Mouse (Mus musculus) heart, embryonic 13.5 days (tissue): ENCODE results near the gene Lpar2. TPM values are rescaled to one million over a fixed set of nuclear protein-coding genes. Genes with fewer than 3 reads are reported as not detected.

Source experiments
- ATAC-seq: fragments of 200-750 bp; cut with Nextera tagmentation; 2 replicates; pipeline ENCODE4 v1.8.0; 2017; ENCODE audit warnings: moderate TSS enrichment; ENCODE audit not compliant: insufficient number of reproducible peaks, low FRiP score, low TSS enrichment; ENCODE audit errors: extremely low read depth
- H3K27ac ChIP-seq: fragments of 300-500 bp; sonication (generic); replicated peaks from 2 replicates; pipeline ENCODE4 v1.5.1; 2015; ENCODE audit warnings: moderate library complexity, mild to moderate bottlenecking, inconsistent platforms
- H3K27me3 ChIP-seq: fragments of 300-500 bp; sonication (generic); replicated peaks from 2 replicates; pipeline ENCODE4 v1.6.1; 2015; ENCODE audit warnings: mild to moderate bottlenecking, inconsistent platforms
- H3K36me3 ChIP-seq: fragments of 300-500 bp; sonication (generic); 2 replicates; pipeline ENCODE4 v1.6.1; 2015; ENCODE audit warnings: mild to moderate bottlenecking, inconsistent platforms
- H3K4me1 ChIP-seq: fragments of 300-500 bp; sonication (generic); 2 replicates; pipeline ENCODE4 v1.6.1; 2015; ENCODE audit warnings: inconsistent platforms
- H3K4me2 ChIP-seq: fragments of 300-500 bp; sonication (generic); 2 replicates; pipeline ENCODE4 v1.6.1; 2015; ENCODE audit warnings: inconsistent platforms, mild to moderate bottlenecking, moderate library complexity
- H3K4me3 ChIP-seq: fragments of 300-500 bp; sonication (generic); 2 replicates; pipeline ENCODE4 v1.5.1; 2015; ENCODE audit warnings: moderate library complexity, mild to moderate bottlenecking, inconsistent platforms
- H3K9ac ChIP-seq: fragments of 300-500 bp; sonication (generic); 2 replicates; pipeline ENCODE4 v1.6.1; 2015; ENCODE audit warnings: inconsistent platforms, mild to moderate bottlenecking, moderate library complexity
- H3K9me3 ChIP-seq: fragments of 300-500 bp; sonication (generic); 2 replicates; pipeline ENCODE4 v1.6.1; 2016; ENCODE audit warnings: inconsistent platforms
- WGBS: fragments of 180-500 bp; shearing (Covaris S2); methylation state at CpG from one replicate; pipeline ENCODE4 v1.1.7; 2015; ENCODE audit warnings: mixed read lengths; 5-methylcytosine and 5-hydroxymethylcytosine counted together
- polyA plus RNA-seq: library from polyadenylated mRNA; unstranded; fragments of >200 nt; fragmentation: Nextera tagmentation; extraction: Ambion mirVana; gene quantifications from 2 replicates; pipeline ENCODE4 v1.2.1, GENCODE M21; 2015

Gene Lpar2
- polyA plus RNA-seq, 1 experiment from 2014 or later: 0.32 TPM

DNA sequence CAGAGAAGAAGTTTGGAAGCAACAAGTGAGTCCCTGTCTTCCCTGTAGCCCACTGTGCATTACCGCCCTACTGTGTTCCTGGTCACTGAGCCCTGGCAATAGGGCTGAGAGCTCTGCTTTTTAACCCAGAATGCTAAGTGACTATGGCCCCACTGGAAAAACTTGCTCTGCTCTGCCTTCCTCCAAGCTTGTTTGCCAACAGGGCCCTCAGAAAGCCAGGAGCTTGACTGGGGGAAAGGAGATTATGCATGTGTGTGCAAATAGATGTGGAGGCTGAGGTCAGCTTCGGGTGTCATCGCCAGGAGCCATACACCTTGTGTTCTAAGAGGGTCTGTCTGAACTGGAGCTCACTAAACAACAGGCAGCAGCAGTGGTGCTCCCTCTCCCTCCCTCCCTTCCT, 28.1 kb upstream of the Lpar2 start:
- Histone ChIP-seq H3K36me3 (peaks cover 60% of the 10 kb centered on the region), H3K4me1 (peaks cover 25% of the 10 kb centered on the region), H3K9ac (no peak overlapping the region), H3K9me3 (no peaks in the 10 kb centered on the region), H3K4me2 (no peak overlapping the region), H3K27ac (no peak overlapping the region), H3K27me3 (no peaks in the 10 kb centered on the region), H3K4me3 (no peak overlapping the region)
- 94% methylated on average over 3 of the region's 3 CpGs for WGBS
- no peak for ATAC-seq

DNA sequence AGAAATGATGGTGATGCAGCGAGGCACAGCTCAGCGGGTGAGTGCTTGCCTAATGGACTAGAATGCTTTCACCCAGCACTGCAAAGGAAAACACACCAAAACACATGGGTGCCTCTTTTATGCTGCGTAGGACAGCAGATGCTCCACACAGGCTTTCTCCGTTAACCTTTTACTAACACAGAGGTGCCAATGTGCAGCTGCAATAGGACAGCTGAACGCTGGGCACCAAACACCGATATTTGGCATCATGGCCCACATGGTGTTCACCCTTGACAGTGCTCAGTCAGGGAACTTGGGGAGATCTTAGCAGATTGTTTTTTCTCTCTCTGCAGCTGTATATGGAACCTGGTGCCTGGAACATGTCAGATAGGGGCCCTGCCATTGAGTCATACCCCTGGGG, 27.3 kb upstream of the Lpar2 start:
- peaks cover 68% of the 10 kb centered on the region for H3K36me3 ChIP-seq
- no peaks in the 10 kb centered on the region for H3K9me3 ChIP-seq
- no peak overlapping the region for H3K4me2 ChIP-seq
- H3K27ac ChIP-seq: no peak overlapping the region
- H3K4me1 ChIP-seq: peaks cover 22% of the 10 kb centered on the region
- H3K27me3 ChIP-seq: no peaks in the 10 kb centered on the region
- no peak overlapping the region for H3K9ac ChIP-seq
- no peak for ATAC-seq
- 92% methylated on average over 6 of the region's 6 CpGs for WGBS
- no peak overlapping the region for H3K4me3 ChIP-seq

DNA sequence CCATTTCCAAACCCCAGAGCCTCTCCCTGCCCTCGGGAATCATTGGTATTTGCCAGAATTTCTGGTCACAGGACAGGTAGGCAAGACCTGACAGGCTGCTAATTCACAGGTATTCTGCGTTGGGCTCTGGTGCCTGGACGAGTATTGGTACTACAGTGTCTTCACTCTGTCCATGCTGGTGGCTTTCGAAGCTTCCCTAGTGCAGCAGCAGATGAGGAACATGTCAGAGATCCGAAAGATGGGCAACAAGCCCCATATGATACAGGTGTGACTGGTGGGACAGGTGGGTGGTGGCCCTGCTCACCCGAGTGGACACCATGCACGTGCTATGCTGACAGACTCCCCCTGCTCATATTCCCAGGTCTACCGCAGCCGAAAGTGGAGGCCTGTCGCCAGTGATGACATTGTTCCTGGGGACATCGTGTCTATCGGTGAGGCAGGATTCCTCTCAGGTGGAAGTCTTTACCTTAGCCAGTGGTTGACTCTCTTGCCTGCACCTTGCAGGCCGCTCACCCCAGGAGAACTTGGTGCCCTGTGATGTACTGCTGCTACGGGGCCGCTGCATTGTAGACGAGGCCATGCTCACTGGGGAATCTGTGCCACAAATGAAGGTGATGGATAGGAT, 25.4 kb upstream of the Lpar2 start:
- Histone ChIP-seq H3K4me3 (no peak overlapping the region), H3K36me3 (peaks cover 88% of the 10 kb centered on the region), H3K4me1 (peaks cover 15% of the 10 kb centered on the region), H3K9me3 (no peaks in the 10 kb centered on the region), H3K4me2 (no peak overlapping the region), H3K27me3 (no peaks in the 10 kb centered on the region), H3K27ac (no peak overlapping the region), H3K9ac (no peak overlapping the region)
- no peak for ATAC-seq
- 94% methylated on average over 16 of the region's 16 CpGs for WGBS

DNA sequence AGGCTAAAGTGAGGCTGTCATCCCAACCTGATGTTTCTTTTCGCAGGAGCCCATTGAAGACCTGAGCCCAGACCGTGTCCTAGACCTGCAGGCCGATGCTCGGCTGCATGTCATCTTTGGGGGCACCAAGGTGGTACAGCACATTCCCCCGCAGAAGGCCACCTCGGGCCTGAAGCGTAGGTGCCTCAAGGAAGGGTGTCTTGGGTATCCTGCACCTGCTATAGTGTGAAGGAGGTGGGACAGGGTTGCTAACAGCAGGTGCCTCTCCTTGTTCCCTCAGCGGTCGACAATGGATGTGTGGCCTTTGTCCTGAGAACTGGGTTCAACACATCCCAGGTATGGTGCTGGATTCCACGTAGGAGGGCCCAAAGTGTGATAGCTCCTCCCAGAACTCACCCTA, 24.6 kb upstream of the Lpar2 start:
- Histone ChIP-seq H3K9me3 (no peaks in the 10 kb centered on the region), H3K27me3 (no peaks in the 10 kb centered on the region), H3K4me1 (peaks cover 6% of the 10 kb centered on the region), H3K27ac (no peak overlapping the region), H3K4me3 (no peak overlapping the region), H3K9ac (no peak overlapping the region), H3K36me3 (peaks cover 94% of the 10 kb centered on the region), H3K4me2 (no peak overlapping the region)
- 90% methylated on average over 10 of the region's 10 CpGs for WGBS
- ATAC-seq: no peak

DNA sequence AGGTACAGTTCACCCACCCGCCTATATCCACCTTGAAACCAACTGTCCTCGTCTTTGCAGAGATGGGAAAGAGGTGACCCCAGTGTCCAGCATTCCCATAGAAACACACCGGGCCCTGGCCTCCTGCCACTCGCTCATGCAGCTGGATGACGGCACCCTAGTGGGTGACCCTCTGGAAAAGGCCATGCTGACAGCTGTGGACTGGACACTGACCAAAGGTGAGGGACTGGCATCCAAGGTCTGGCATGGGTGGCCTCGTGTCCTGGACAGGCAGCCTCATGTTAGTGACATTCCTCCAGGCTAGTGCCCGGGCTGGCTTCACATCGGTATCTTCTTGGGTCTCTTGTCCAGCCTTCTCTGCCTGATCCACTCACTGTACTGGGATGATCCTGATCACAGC, 23.0 kb upstream of the Lpar2 start:
- Histone ChIP-seq H3K4me1 (no peaks in the 10 kb centered on the region), H3K4me2 (no peak overlapping the region), H3K27me3 (no peaks in the 10 kb centered on the region), H3K4me3 (no peak overlapping the region), H3K9me3 (no peaks in the 10 kb centered on the region), H3K36me3 (peaks cover 100% of the 10 kb centered on the region), H3K27ac (no peak overlapping the region), H3K9ac (no peak overlapping the region)
- no peak for ATAC-seq
- whole genome bisulfite sequencing: 89% methylated on average over 8 of the region's 8 CpGs

DNA sequence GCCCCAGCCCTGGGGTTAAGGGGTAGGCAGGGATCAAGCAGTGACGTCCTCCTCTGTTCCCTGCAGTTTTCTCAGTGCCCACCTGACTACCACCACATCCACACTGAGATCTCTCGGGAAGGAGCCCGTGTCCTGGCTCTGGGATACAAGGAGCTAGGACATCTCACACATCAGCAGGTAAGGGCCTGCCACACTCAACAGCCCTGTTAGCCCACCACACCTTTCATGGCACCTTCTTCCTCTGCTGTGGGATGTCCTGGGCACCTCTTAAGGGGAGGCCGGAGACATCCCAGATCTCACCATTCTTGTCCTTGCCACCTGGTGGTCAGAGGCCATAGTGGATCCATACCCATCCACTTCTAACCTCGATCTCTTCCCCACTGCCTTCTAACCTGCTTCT, 22.3 kb upstream of the Lpar2 start:
- Histone ChIP-seq H3K9ac (no peak overlapping the region), H3K27me3 (no peaks in the 10 kb centered on the region), H3K9me3 (no peaks in the 10 kb centered on the region), H3K36me3 (peaks cover 100% of the 10 kb centered on the region), H3K4me2 (no peak overlapping the region), H3K4me1 (no peaks in the 10 kb centered on the region), H3K27ac (no peak overlapping the region), H3K4me3 (no peak overlapping the region)
- WGBS: 93% methylated on average over 5 of the region's 5 CpGs
- ATAC-seq: no peak

DNA sequence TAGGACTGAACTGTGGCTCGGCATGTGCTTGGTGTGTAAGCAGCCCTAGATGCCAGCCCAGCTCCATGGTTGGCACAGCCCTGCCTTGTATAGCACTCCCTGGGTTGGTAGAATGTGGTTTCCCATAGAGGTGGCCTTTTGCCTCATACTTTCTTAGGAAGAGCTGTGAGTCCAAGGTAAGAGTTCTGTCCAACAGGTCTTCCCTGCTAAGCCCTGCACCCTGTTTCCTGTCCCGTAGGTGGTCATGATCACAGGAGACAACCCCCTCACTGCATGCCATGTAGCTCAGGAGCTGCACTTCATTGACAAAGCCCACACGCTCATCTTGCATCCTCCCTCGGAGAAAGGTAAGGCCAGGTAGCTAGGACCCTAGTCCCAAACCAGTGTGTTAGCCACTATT, 20.4 kb upstream of the Lpar2 start:
- ATAC-seq: no peak
- Histone ChIP-seq H3K36me3 (peaks cover 100% of the 10 kb centered on the region), H3K4me2 (no peak overlapping the region), H3K9ac (no peak overlapping the region), H3K27me3 (no peaks in the 10 kb centered on the region), H3K27ac (no peak overlapping the region), H3K4me3 (no peak overlapping the region), H3K9me3 (no peaks in the 10 kb centered on the region), H3K4me1 (no peaks in the 10 kb centered on the region)
- 90% methylated on average over 4 of the region's 4 CpGs for WGBS

DNA sequence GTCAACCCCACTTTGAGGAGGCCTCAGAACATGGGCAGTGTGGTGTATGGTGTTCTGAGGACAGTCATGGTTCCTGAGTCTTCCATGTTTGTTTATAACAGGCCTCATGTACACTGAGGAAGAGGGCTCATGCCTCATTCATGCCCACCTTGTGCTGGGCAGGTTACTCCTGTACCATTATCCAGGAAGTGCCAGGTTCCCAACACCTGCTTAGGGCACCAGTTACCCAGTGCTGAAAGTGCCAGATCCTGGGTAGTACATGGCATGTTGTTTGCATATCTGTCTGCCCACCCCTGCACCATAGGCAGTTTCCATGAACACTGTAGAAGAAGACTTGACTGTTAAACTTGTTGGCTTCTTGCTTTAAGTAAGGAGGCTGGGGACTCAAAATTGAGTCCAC, 20.0 kb upstream of the Lpar2 start:
- ATAC-seq: no peak
- Histone ChIP-seq H3K27me3 (no peaks in the 10 kb centered on the region), H3K9me3 (no peaks in the 10 kb centered on the region), H3K4me2 (no peak overlapping the region), H3K9ac (no peak overlapping the region), H3K36me3 (peaks cover 100% of the 10 kb centered on the region), H3K27ac (no peak overlapping the region), H3K4me1 (no peaks in the 10 kb centered on the region), H3K4me3 (no peak overlapping the region)

DNA sequence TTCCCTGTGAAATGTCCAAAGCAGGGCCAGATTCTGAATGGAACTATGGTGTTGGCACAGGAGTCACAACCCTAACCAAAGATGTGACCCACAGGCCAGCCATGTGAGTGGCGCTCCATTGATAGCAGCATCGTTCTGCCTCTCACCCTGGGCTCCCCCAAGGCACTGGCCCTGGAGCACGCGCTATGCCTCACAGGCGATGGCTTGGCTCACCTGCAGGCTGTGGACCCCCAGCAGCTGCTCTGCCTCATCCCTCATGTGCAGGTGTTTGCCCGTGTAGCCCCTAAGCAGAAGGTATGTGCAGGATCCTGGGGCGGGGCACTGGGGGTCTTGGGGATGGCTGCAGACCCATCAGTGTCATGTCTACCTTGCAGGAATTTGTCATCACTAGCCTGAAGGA, 18.9 kb upstream of the Lpar2 start:
- no peak overlapping the region for H3K27ac ChIP-seq
- H3K9ac ChIP-seq: no peak overlapping the region
- H3K36me3 ChIP-seq: peaks cover 99% of the 10 kb centered on the region
- no peak for ATAC-seq
- H3K4me1 ChIP-seq: peaks cover 3% of the 10 kb centered on the region; the same call in 1 of the 2 replicates
- H3K4me2 ChIP-seq: no peak overlapping the region
- H3K27me3 ChIP-seq: no peaks in the 10 kb centered on the region
- 90% methylated on average over 7 of the region's 7 CpGs for WGBS
- no peak overlapping the region for H3K4me3 ChIP-seq
- no peaks in the 10 kb centered on the region for H3K9me3 ChIP-seq

DNA sequence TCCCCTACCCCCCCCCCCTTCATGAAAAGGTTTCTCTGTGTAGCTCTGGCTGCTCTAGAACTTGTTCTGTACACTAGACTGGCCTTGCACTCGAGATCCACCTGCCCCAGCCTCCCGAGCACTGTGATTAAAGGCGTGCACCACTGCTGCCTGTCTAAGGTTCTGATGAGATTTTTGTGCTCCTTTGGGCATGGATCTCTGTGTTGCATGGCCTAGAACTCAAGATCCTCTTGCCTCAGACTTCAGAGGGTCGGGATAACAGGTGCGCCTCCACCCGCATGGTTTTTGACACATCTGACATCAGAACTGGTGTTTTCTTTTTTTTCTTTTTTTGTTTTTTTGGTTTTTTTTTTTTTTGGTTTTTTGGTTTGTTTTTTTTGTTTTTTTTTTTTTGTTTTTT, 17.7 kb upstream of the Lpar2 start:
- H3K27me3 ChIP-seq: no peaks in the 10 kb centered on the region
- H3K9ac ChIP-seq: no peak overlapping the region
- no peaks in the 10 kb centered on the region for H3K9me3 ChIP-seq
- no peak overlapping the region for H3K4me2 ChIP-seq
- 92% methylated on average over 6 of the region's 6 CpGs for WGBS
- H3K27ac ChIP-seq: no peak overlapping the region
- ATAC-seq: no peak
- peaks cover 9% of the 10 kb centered on the region for H3K4me1 ChIP-seq
- H3K4me3 ChIP-seq: no peak overlapping the region
- H3K36me3 ChIP-seq: peaks cover 87% of the 10 kb centered on the region

DNA sequence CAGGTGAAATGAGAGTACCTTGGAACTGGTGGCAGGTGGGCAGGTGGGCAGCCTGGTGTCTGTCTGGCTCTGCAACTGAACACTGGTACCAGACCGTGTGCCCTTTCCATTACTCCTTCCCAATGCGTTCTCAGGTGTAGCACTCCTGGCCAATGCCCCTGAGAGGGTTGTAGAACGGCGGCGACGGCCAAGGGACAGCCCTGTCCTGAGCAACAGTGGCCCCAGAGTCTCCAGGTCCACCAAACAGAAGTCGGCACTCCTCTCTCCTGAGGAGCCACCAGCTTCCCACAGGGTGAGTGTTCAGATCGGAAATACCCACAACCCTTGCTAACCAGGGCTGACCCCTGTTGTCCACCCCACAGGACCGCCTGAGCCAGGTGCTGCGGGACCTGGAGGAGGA, 17.1 kb upstream of the Lpar2 start:
- ATAC-seq: no peak
- Histone ChIP-seq H3K36me3 (peaks cover 82% of the 10 kb centered on the region), H3K4me2 (no peak overlapping the region), H3K9ac (no peak overlapping the region), H3K27ac (no peak overlapping the region), H3K9me3 (no peaks in the 10 kb centered on the region), H3K4me3 (no peak overlapping the region), H3K27me3 (no peaks in the 10 kb centered on the region), H3K4me1 (peaks cover 9% of the 10 kb centered on the region)
- WGBS: 96% methylated on average over 10 of the region's 10 CpGs

DNA sequence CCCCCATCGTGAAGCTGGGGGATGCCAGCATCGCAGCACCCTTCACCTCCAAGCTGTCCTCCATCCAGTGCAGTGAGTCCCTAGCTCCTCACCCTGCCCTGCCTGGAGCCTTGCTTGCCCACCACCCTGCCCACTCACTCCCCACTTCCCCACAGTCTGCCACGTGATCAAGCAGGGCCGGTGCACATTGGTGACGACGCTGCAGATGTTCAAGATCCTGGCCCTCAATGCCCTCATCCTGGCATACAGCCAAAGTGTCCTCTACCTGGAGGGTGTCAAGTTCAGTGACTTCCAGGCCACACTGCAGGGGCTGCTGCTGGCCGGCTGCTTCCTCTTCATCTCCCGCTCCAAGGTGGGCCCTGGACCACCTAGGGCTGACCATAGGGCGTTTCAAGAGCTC, 16.7 kb upstream of the Lpar2 start:
- no peaks in the 10 kb centered on the region for H3K27me3 ChIP-seq
- H3K4me3 ChIP-seq: no peak overlapping the region
- WGBS: 88% methylated on average over 9 of the region's 9 CpGs
- peaks cover 82% of the 10 kb centered on the region for H3K36me3 ChIP-seq
- H3K9me3 ChIP-seq: no peaks in the 10 kb centered on the region
- no peak for ATAC-seq
- no peak overlapping the region for H3K27ac ChIP-seq
- peaks cover 9% of the 10 kb centered on the region for H3K4me1 ChIP-seq
- no peak overlapping the region for H3K4me2 ChIP-seq
- H3K9ac ChIP-seq: no peak overlapping the region
